Mouse (Mus musculus) CH12.LX (cell line): ENCODE data around the gene Sufu. TPM values are rescaled to one million over a fixed set of nuclear protein-coding genes. Genes with fewer than 3 reads are reported as not detected.

Experiments used
- DNase-seq: peaks from one replicate; pipeline ENCODE4 v3.0.0-alpha.2; 2013; ENCODE audit errors: extremely low read depth
- H3K27ac ChIP-seq: 2 replicates; pipeline ENCODE4 v1.5.1; 2012; ENCODE audit warnings: low read depth, mild to moderate bottlenecking, control low read depth, moderate library complexity; ENCODE audit not compliant: insufficient read depth
- H3K27me3 ChIP-seq: replicated peaks from 2 replicates; pipeline ENCODE3; 2012; ENCODE audit warnings: inconsistent platforms
- H3K36me3 ChIP-seq, 2 experiments: replicated peaks in 1 of 2; 2 replicates each; pipeline versions ENCODE3 to v1.6.1; 2012; ENCODE audit warnings: inconsistent platforms in 1 of 2, low read length in 1 of 2, mild to moderate bottlenecking in 1 of 2, mixed read lengths in 1 of 2, moderate library complexity in 1 of 2; ENCODE audit not compliant: control insufficient read depth in 1 of 2, insufficient read depth in 1 of 2
- H3K4me1 ChIP-seq, 2 experiments: 2 replicates each; pipeline ENCODE4 v1.6.1; 2012; ENCODE audit warnings: inconsistent platforms in 1 of 2, moderate library complexity in 1 of 2; ENCODE audit not compliant: insufficient read depth in 2 of 2, control insufficient read depth in 1 of 2
- H3K4me2 ChIP-seq: 2 replicates; pipeline ENCODE4 v1.6.1; 2012; ENCODE audit warnings: low read depth, mild to moderate bottlenecking, control low read depth; ENCODE audit not compliant: poor library complexity, insufficient read depth, severe bottlenecking
- H3K4me3 ChIP-seq, 3 experiments: fragments of 150-350 bp in 1 of 3; sonication (generic) in 1 of 3; replicated peaks in 1 of 3; 2 replicates each; pipeline versions ENCODE3 to v1.5.1; 2011 to 2012; ENCODE audit warnings: low read depth in 2 of 3, low read length in 2 of 3, mild to moderate bottlenecking in 2 of 3, moderate library complexity in 2 of 3, control low read depth in 1 of 3, improper control_type of control experiment in 1 of 3, inconsistent platforms in 1 of 3, mixed read lengths in 1 of 3; ENCODE audit not compliant: poor library complexity in 1 of 3
- H3K79me2 ChIP-seq: replicated peaks from 2 replicates; pipeline ENCODE4 v1.6.1; 2012; ENCODE audit warnings: mild to moderate bottlenecking, moderate library complexity; ENCODE audit not compliant: control insufficient read depth, poor library complexity, insufficient read depth, severe bottlenecking; ENCODE audit errors: extremely low read depth
- H3K9ac ChIP-seq: 2 replicates; pipeline ENCODE4 v1.6.1; 2012; ENCODE audit warnings: low read depth, mild to moderate bottlenecking, control low read depth, moderate library complexity; ENCODE audit not compliant: insufficient read depth
- H3K9me3 ChIP-seq: replicated peaks from 2 replicates; pipeline ENCODE3; 2012; ENCODE audit warnings: low read length, inconsistent platforms, mixed read lengths
- BHLHE40 ChIP-seq: IDR thresholded peaks from 2 replicates; pipeline ENCODE4 v1.6.1; 2011; ENCODE audit warnings: mild to moderate bottlenecking, low read depth, low read length, improper control_type of control experiment
- CHD1 ChIP-seq: IDR thresholded peaks from 2 replicates; pipeline ENCODE4 v1.6.1; 2012; ENCODE audit warnings: low read depth, low read length, improper control_type of control experiment, inconsistent platforms
- CTCF ChIP-seq, 2 experiments: IDR thresholded peaks in 1 of 2; conservative IDR thresholded peaks in 1 of 2; 2 replicates each; pipeline ENCODE4 v1.5.1; 2011 to 2012; ENCODE audit warnings: low read depth in 2 of 2, low read length in 2 of 2, improper control_type of control experiment in 1 of 2, inconsistent platforms in 1 of 2, mild to moderate bottlenecking in 1 of 2, moderate library complexity in 1 of 2
- ELF1 ChIP-seq: IDR thresholded peaks from 2 replicates; pipeline ENCODE4 v1.6.1; 2014; ENCODE audit warnings: low read depth, mild to moderate bottlenecking, inconsistent platforms, low read length, improper control_type of control experiment
- EP300 ChIP-seq: IDR thresholded peaks from 2 replicates; pipeline ENCODE4 v1.6.1; 2011; ENCODE audit warnings: low read length, improper control_type of control experiment
- ETS1 ChIP-seq: conservative IDR thresholded peaks from 2 replicates; pipeline ENCODE4 v1.6.1; 2012; ENCODE audit warnings: low read depth, mild to moderate bottlenecking, inconsistent platforms, low read length, improper control_type of control experiment, moderate library complexity
- GABPA ChIP-seq: IDR thresholded peaks from 2 replicates; pipeline ENCODE4 v1.6.1; 2012; ENCODE audit warnings: low read depth, low read length, improper control_type of control experiment, inconsistent platforms; ENCODE audit not compliant: insufficient replicate concordance
- IRF4 ChIP-seq: IDR thresholded peaks from 2 replicates; pipeline ENCODE4 v1.6.1; 2014; ENCODE audit warnings: low read depth, mild to moderate bottlenecking, inconsistent platforms, low read length, improper control_type of control experiment
- JUN ChIP-seq: IDR thresholded peaks from 2 replicates; pipeline ENCODE4 v1.6.1; 2011; ENCODE audit warnings: low read depth, mild to moderate bottlenecking, low read length, improper control_type of control experiment, moderate library complexity; ENCODE audit not compliant: insufficient read depth
- JUND ChIP-seq: conservative IDR thresholded peaks from 2 replicates; pipeline ENCODE4 v1.6.1; 2011; ENCODE audit warnings: low read depth, low read length, improper control_type of control experiment
- MAFK ChIP-seq: IDR thresholded peaks from 2 replicates; pipeline ENCODE4 v1.6.1; 2011; ENCODE audit warnings: low read length, improper control_type of control experiment; ENCODE audit not compliant: insufficient replicate concordance
- MAX ChIP-seq: IDR thresholded peaks from 2 replicates; pipeline ENCODE4 v1.6.1; 2011; ENCODE audit warnings: low read length, improper control_type of control experiment
- MAZ ChIP-seq: IDR thresholded peaks from 2 replicates; pipeline ENCODE4 v1.6.1; 2012; ENCODE audit warnings: low read depth, mild to moderate bottlenecking, inconsistent platforms, low read length, improper control_type of control experiment, moderate library complexity
- MEF2A ChIP-seq: IDR thresholded peaks from 2 replicates; pipeline ENCODE4 v1.6.1; 2014; ENCODE audit warnings: low read depth, mild to moderate bottlenecking, inconsistent platforms, low read length, improper control_type of control experiment, borderline replicate concordance
- MXI1 ChIP-seq: IDR thresholded peaks from 2 replicates; pipeline ENCODE4 v1.6.1; 2011; ENCODE audit warnings: mild to moderate bottlenecking, low read depth, low read length, improper control_type of control experiment
- MYC ChIP-seq: IDR thresholded peaks from 2 replicates; pipeline ENCODE4 v1.6.1; 2011; ENCODE audit warnings: low read depth, mild to moderate bottlenecking, improper control_type of control experiment, low read length
- NRF1 ChIP-seq: IDR thresholded peaks from 2 replicates; pipeline ENCODE4 v1.6.1; 2014; ENCODE audit warnings: low read depth, mild to moderate bottlenecking, inconsistent platforms, low read length, improper control_type of control experiment, moderate library complexity
- PAX5 ChIP-seq: IDR thresholded peaks from 2 replicates; pipeline ENCODE4 v1.6.1; 2012; ENCODE audit warnings: low read length, inconsistent platforms, mixed read lengths
- POLR2A ChIP-seq: IDR thresholded peaks from 2 replicates; pipeline ENCODE4 v1.6.1; 2011; ENCODE audit warnings: low read depth, mild to moderate bottlenecking, improper control_type of control experiment, low read length
- POLR2AphosphoS2 ChIP-seq: IDR thresholded peaks from 2 replicates; pipeline ENCODE4 v1.6.1; 2011; ENCODE audit warnings: low read depth, low read length, improper control_type of control experiment
- RAD21 ChIP-seq: IDR thresholded peaks from 2 replicates; pipeline ENCODE4 v1.6.1; 2011; ENCODE audit warnings: low read depth, mild to moderate bottlenecking, low read length, improper control_type of control experiment, moderate library complexity
- RCOR1 ChIP-seq: conservative IDR thresholded peaks from 2 replicates; pipeline ENCODE4 v1.6.1; 2012; ENCODE audit warnings: low read depth, mild to moderate bottlenecking, inconsistent platforms, low read length, improper control_type of control experiment
- SIN3A ChIP-seq: IDR thresholded peaks from 2 replicates; pipeline ENCODE4 v1.6.1; 2012; ENCODE audit warnings: low read length, improper control_type of control experiment, inconsistent platforms
- SMC3 ChIP-seq: IDR thresholded peaks from 2 replicates; pipeline ENCODE4 v1.6.1; 2011; ENCODE audit warnings: low read depth, low read length, improper control_type of control experiment
- TBP ChIP-seq: conservative IDR thresholded peaks from 2 replicates; pipeline ENCODE4 v1.6.1; 2011; ENCODE audit warnings: low read depth, low read length, improper control_type of control experiment
- TCF12 ChIP-seq: IDR thresholded peaks from 2 replicates; pipeline ENCODE4 v1.6.1; 2014; ENCODE audit warnings: low read depth, mild to moderate bottlenecking, inconsistent platforms, low read length, improper control_type of control experiment
- UBTF ChIP-seq: IDR thresholded peaks from 2 replicates; pipeline ENCODE4 v1.6.1; 2012; ENCODE audit warnings: low read depth, mild to moderate bottlenecking, inconsistent platforms, low read length, improper control_type of control experiment, moderate library complexity
- USF2 ChIP-seq: conservative IDR thresholded peaks from 2 replicates; pipeline ENCODE4 v1.6.1; 2011; ENCODE audit warnings: low read depth, low read length, improper control_type of control experiment
- ZMIZ1 ChIP-seq: IDR thresholded peaks from 2 replicates; pipeline ENCODE4 v1.6.1; 2012; ENCODE audit warnings: low read depth, mild to moderate bottlenecking, inconsistent platforms, low read length, improper control_type of control experiment
- ZNF384 ChIP-seq: IDR thresholded peaks from 2 replicates; pipeline ENCODE4 v1.6.1; 2012; ENCODE audit warnings: low read depth, low read length, improper control_type of control experiment, inconsistent platforms
- dilution Hi-C: fragments of 300-500 bp; cut with MboI; formaldehyde crosslinking; loops from 2 replicates; pipeline ENCODE4 v1.14.3; 2020; ENCODE audit warnings: low sequenced_read_pairs; ENCODE audit not compliant: extremely low pct_unique_long_range_greater_than_20kb, extremely low pct_ligation_motif_present
- in situ Hi-C: fragments of 300-500 bp; cut with MboI; formaldehyde crosslinking; loops from 3 replicates; pipeline ENCODE4 v1.14.3; 2019; ENCODE audit warnings: low sequenced_read_pairs, low pct_ligation_motif_present, low pct_unique_long_range_greater_than_20kb, mixed read lengths
- polyA plus RNA-seq: library from polyadenylated mRNA; unstranded; fragments of >175 nt; gene quantifications from 2 replicates; pipeline ENCODE4 v1.2.1, GENCODE M21; 2012; ENCODE audit warnings: low read depth; ENCODE audit not compliant: insufficient read length
- total RNA-seq, 2 experiments: library from RNA; depleted of rRNA; stranded (reverse); fragments of 300-350 nt in 1 of 2; fragments of >200 nt in 1 of 2; gene quantifications; 2 replicates each; pipeline ENCODE4 v1.2.3; 2012 to 2014

Gene Sufu
- total and polyA plus RNA-seq, 3 experiments = 3.6 to 22.6 (median 9.8) TPM

DNA sequence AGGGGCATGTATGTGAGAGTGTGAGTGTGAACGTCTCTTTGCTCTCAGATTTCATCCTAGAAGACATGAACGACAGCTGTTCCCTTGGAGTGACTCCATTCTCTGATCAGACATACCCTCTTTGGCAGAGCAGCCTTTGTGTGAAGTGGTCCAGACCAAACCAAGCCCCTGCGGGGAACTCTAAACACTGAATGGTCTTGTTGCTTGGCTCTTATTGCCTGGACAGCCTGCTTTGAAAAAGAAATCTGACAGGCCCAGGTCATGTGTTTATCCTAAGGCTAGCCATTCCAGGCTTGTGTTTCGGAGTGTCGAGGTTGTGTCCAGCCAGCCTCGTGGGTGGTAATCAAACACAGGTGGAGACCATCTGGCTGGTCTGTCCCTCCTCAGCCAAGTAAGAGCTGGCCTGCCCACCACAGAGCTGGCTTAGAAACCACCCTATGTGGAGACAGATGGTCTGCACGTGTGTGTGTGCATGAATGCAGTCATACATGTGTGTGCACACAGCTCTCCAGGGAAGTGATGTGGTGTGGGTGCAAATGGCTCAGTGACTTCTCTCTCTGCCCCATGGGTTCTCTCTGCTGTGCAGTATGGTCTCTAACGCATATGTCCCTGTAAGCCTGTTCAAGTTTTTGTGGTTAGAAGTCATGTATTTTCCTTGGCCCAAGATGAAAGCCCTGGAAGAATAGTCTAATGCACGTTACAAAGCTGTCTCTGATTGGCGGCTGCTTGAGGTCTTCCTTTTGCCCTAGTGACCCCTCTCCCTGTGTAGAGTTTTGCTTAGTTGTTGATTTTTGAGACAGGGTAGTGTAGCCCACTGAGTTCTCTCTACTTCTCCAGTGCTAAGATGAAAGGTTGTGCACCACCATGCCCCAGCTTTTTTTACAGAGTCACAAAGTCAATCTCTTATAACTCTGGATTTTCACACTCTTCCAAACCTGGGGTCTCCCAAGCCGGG is 26.0 kb downstream of the Sufu start:
- dilution Hi-C loops (no loop called here), in situ Hi-C loops (no loop called here)
- Histone ChIP-seq H3K4me3 (no peak overlapping the region), H3K36me3 (peaks cover 3 to 30% of the 10 kb centered on the region in 2 experiments), H3K9me3 (no peaks in the 10 kb centered on the region), H3K4me2 (no peak overlapping the region)
- TF ChIP-seq GABPA (no peak), ETS1 (no peak), CHD1 (no peak), ZNF384 (no peak), TCF12 (no peak), MEF2A (no peak), JUND (no peak), POLR2AphosphoS2 (no peak), EP300 (no peak), MAFK (no peak), BHLHE40 (no peak), MXI1 (no peak), SIN3A (no peak), PAX5 (no peak), IRF4 (no peak), MAX (no peak), TBP (no peak)
- TF ChIP-seq, all 38 proteins: peak for 0
- H3K4me1 ChIP-seq = peaks cover 7 to 38% of the 10 kb centered on the region in 2 experiments
- no peaks in the 10 kb centered on the region; the same call in 1 of the 2 replicates for H3K79me2 ChIP-seq
- H3K27ac ChIP-seq = no peak overlapping the region
- no peaks in the 10 kb centered on the region for H3K27me3 ChIP-seq
- DNase-seq = no peak
- H3K9ac ChIP-seq = no peak overlapping the region

DNA sequence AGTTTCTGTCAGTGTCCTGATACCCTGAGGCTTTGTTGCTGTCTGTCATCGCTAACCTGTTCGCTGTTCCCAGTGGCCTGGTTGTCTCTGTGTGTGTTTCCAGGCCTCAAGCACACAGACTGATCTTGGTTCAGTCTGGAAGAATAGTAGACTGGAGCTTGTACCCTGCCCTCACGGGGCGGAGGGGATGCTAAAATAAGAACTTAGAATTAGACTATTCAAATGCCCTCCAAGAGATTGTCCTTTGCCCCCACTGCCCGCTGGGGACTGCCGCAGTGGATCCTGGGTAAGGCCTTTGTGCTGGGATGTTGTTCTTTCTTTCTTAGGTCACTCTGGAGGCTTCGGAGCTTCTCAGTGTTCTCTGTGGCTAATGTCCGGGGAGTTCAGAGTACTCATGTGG is 28.6 kb downstream of the Sufu start:
- in situ Hi-C loops = no loop called here
- peak overlapping the region; percentile 34 for H3K4me2 ChIP-seq
- H3K9me3 ChIP-seq = no peaks in the 10 kb centered on the region
- dilution Hi-C loops = no loop called here
- H3K36me3 ChIP-seq = peaks cover 3 to 36% of the 10 kb centered on the region in 2 experiments
- DNase-seq = peak; percentile 6
- H3K27ac ChIP-seq = peak overlapping the region; percentile 56
- H3K9ac ChIP-seq = peak overlapping the region; percentile 58
- H3K27me3 ChIP-seq = no peaks in the 10 kb centered on the region
- H3K79me2 ChIP-seq = no peaks in the 10 kb centered on the region; the same call in 1 of the 2 replicates
- H3K4me3 ChIP-seq = no peak overlapping the region
- H3K4me1 ChIP-seq = peaks cover 7 to 38% of the 10 kb centered on the region in 2 experiments
- no peak for TF ChIP-seq MAFK
- TF ChIP-seq MYC = no peak
- no peak for TF ChIP-seq UBTF
- no peak for TF ChIP-seq USF2
- no peak for TF ChIP-seq JUN
- no peak for TF ChIP-seq CTCF (conservative IDR thresholded peaks at IDR 0.05 in 1 of 2, IDR thresholded peaks at IDR 0.05 in 1 of 2; ENCODE audit: low read depth in 2 of 2, low read length in 2 of 2)
- TF ChIP-seq RCOR1 = no peak
- no peak for TF ChIP-seq NRF1
- TF ChIP-seq POLR2AphosphoS2 = no peak
- TF ChIP-seq TBP = no peak
- no peak for TF ChIP-seq ELF1
- no peak for TF ChIP-seq JUND
- TF ChIP-seq MAZ = 0 out of 2 replicates have a peak, but pooled peaks have one; percentile 44
- 0 out of 2 replicates have a peak, but pooled peaks have one; percentile 44 for TF ChIP-seq MXI1
- TF ChIP-seq ZNF384 = no peak
- TF ChIP-seq MEF2A = 0 out of 2 replicates have a peak, but pooled peaks have one; percentile 33
- no peak for TF ChIP-seq POLR2A
- TF ChIP-seq TCF12 = 0 out of 2 replicates have a peak, but pooled peaks have one; percentile 8
- no peak for TF ChIP-seq SMC3
- no peak for TF ChIP-seq ZMIZ1
- TF ChIP-seq RAD21 = no peak
- 0 out of 2 replicates have a peak, but pooled peaks have one; percentile 14 for TF ChIP-seq SIN3A
